24 mouse cellular contexts compared by ENCODE assay signal in genomic region chr14:30784614-30785013, GRCm38 (mm10). TPM values are rescaled to one million over a fixed set of nuclear protein-coding genes. Genes with fewer than 3 reads are reported as not detected.
DNase-seq lines count a peak whose midpoint lies in the region; ATAC-seq lines count a peak whose summit lies in the region.
"Had no signal": no experiment of that assay in that cellular context is flagged by ENCODE, and none has a peak within 500 bp of the region (broad histone marks: within the 10 kb centered on the region; RNA-seq: fewer than 3 reads in every experiment).

No protein-coding gene starts in this region.

- no peaks in the 10 kb centered on the region for H3K9me3 ChIP-seq in hindbrain, embryonic 16.5 days (ENCODE audit: control insufficient read depth, low read length)
- H3K9me3 ChIP-seq in embryonic facial prominence, embryonic 10.5 days: no peaks in the 10 kb centered on the region
- H3K9me3 ChIP-seq: embryonic facial prominence, embryonic 13.5 days; embryonic facial prominence, embryonic 15.5 days; forebrain, embryonic 10.5 days; forebrain, embryonic 12.5 days; G1E had no signal

- peak; percentile 24 to 43 for DNase-seq in spleen, postnatal 36 days (ENCODE audit: low spot score in 2 of 2)
- no peak for DNase-seq in spleen, postnatal 14 days (ENCODE audit: low spot score in 2 of 2)
- peak; percentile 5 to 14 for DNase-seq in B cell, adult 2 months
- DNase-seq in embryonic facial prominence, embryonic 10.5 days (ENCODE audit: low spot score): no peak
- no peak for DNase-seq in adrenal gland, postnatal 25 days
- DNase-seq: adrenal gland, adult 8-10 months; adrenal gland, postnatal 14 days; cerebellum, adult 11 months; cerebellum, adult 18-20 months; cerebellum, adult 8-10 months; cerebellum, adult 9-11 months; cerebellum, postnatal 14 days had no signal

- no peak overlapping the region for H3K4me2 ChIP-seq in hindbrain, embryonic 16.5 days (ENCODE audit: low read length)
- H3K4me2 ChIP-seq: embryonic facial prominence, embryonic 13.5 days; embryonic facial prominence, embryonic 15.5 days; forebrain, embryonic 12.5 days had no signal

- H3K4me3 ChIP-seq in hindbrain, embryonic 16.5 days (ENCODE audit: low read length): no peak overlapping the region
- no peak overlapping the region for H3K4me3 ChIP-seq in embryonic facial prominence, embryonic 10.5 days
- H3K4me3 ChIP-seq: embryonic facial prominence, embryonic 13.5 days; embryonic facial prominence, embryonic 15.5 days; erythroblast, embryonic 14.5 days; forebrain, embryonic 10.5 days; forebrain, embryonic 12.5 days had no signal

- ATAC-seq in granulocyte monocyte progenitor cell, adult 5-6 weeks (replicated peaks; ENCODE audit: poor library complexity, severe bottlenecking): peak; percentile 35; the same call in 1 of the 2 replicates
- ATAC-seq in hindbrain, embryonic 16.5 days: no peak
- ATAC-seq: activated CD4-positive, CD25-positive, alpha-beta regulatory T cell, adult 4 months; forebrain, embryonic 14.5 days; forebrain, embryonic 16.5 days; Patski had no signal

- H3K27ac ChIP-seq in hindbrain, embryonic 16.5 days (ENCODE audit: low read depth, low read length): no peak overlapping the region
- no peak overlapping the region for H3K27ac ChIP-seq in embryonic facial prominence, embryonic 10.5 days (replicated peaks)
- H3K27ac ChIP-seq: embryonic facial prominence, embryonic 13.5 days; embryonic facial prominence, embryonic 15.5 days; forebrain, embryonic 10.5 days; forebrain, embryonic 12.5 days had no signal

- no peaks in the 10 kb centered on the region for H3K27me3 ChIP-seq in hindbrain, embryonic 16.5 days (replicated peaks; ENCODE audit: control insufficient read depth, insufficient read depth, low read length)
- H3K27me3 ChIP-seq in embryonic facial prominence, embryonic 10.5 days (replicated peaks; ENCODE audit: low read depth, poor library complexity, severe bottlenecking): no peaks in the 10 kb centered on the region
- H3K27me3 ChIP-seq: embryonic facial prominence, embryonic 13.5 days; embryonic facial prominence, embryonic 15.5 days; forebrain, embryonic 12.5 days; Patski had no signal

- 93% methylated on average over 6 of the region's 6 CpGs for WGBS in hindbrain, embryonic 16.5 days
- 90% methylated on average over 6 of the region's 6 CpGs for WGBS in embryonic facial prominence, embryonic 10.5 days

- no peaks in the 10 kb centered on the region for H3K4me1 ChIP-seq in hindbrain, embryonic 16.5 days (ENCODE audit: control insufficient read depth, insufficient read depth, low read depth, low read length)
- no peaks in the 10 kb centered on the region for H3K4me1 ChIP-seq in embryonic facial prominence, embryonic 10.5 days
- H3K4me1 ChIP-seq: embryonic facial prominence, embryonic 13.5 days; embryonic facial prominence, embryonic 15.5 days; forebrain, embryonic 10.5 days; forebrain, embryonic 12.5 days had no signal

- no peak overlapping the region for H3K9ac ChIP-seq in hindbrain, embryonic 16.5 days (ENCODE audit: low read depth, low read length)
- H3K9ac ChIP-seq: embryonic facial prominence, embryonic 13.5 days; embryonic facial prominence, embryonic 15.5 days; forebrain, embryonic 12.5 days had no signal

- peaks cover 12% of the 10 kb centered on the region for H3K36me3 ChIP-seq in hindbrain, embryonic 16.5 days (ENCODE audit: control insufficient read depth, insufficient read depth, low read length)
- H3K36me3 ChIP-seq in embryonic facial prominence, embryonic 10.5 days (replicated peaks): peaks cover 50% of the 10 kb centered on the region

RNA-seq across cellular contexts. Expression of gene Tmem110, which starts 40.8 kb away (rescaled TPM):
- total RNA-seq in granulocyte monocyte progenitor cell, adult 5-6 weeks (2014; fragmentation: Nextera tagmentation): 7.3 and 11.7 TPM in 2 replicates
- 6.3 and 9.1 TPM in 2 replicates for total RNA-seq in granulocyte monocyte progenitor cell, adult 5-6 weeks (2017)
- polyA plus RNA-seq in hindbrain, embryonic 16.5 days (2015; fragmentation: Nextera tagmentation; extraction: Ambion mirVana): 19.6 and 21.9 TPM in 2 replicates
- polyA plus RNA-seq in embryonic facial prominence, embryonic 10.5 days (2016; fragmentation: Nextera tagmentation; extraction: Ambion mirVana): 29.5 and 30.2 TPM in 2 replicates
- total RNA-seq in adrenal gland, postnatal 25 days (2021): 15.4 and 27.1 TPM in 2 replicates

Comparison
In these comparisons a context has a peak if more than half of its experiments do, and no peak if none do; other contexts are left out.
1. DNase-seq: peak in spleen, postnatal 36 days (2 of 2) and B cell, adult 2 months (2 of 2); none in spleen, postnatal 14 days (0 of 2), embryonic facial prominence, embryonic 10.5 days (single experiment) and adrenal gland, postnatal 25 days (single experiment).